Mouse (Mus musculus) bone marrow macrophage, adult 2 months (primary cell): Measurements from ENCODE around the gene Tktl1.

Experiments
- CTCF ChIP-seq: IDR thresholded peaks from 2 replicates; pipeline ENCODE4 v1.5.1; 2012; ENCODE audit warnings: low read depth, mild to moderate bottlenecking, low read length, moderate library complexity
- POLR2A ChIP-seq: IDR thresholded peaks from 2 replicates; pipeline ENCODE4 v1.6.1; 2012; ENCODE audit warnings: mild to moderate bottlenecking, low read depth, low read length, borderline replicate concordance

- TF ChIP-seq CTCF (no peak), POLR2A (no peak)
These were observed 26.5 kb downstream of the Tktl1 start for GRCm38 (mm10) chrX:74203556-74203955.
